Mouse (Mus musculus): ENCODE measurements around the gene Lmo4. TPM values are rescaled to one million over a fixed set of nuclear protein-coding genes. Genes with fewer than 3 reads are reported as not detected.

Gene Lmo4
- polyA plus RNA-seq, 1 experiment from 2014 or later = 26.8 TPM

GRCm38 (mm10) chr3:144225456-144226240 lies 20.6 kb upstream of the Lmo4 start:
- Histone ChIP-seq H3K36me3 (no peaks in the 10 kb centered on the region), H3K9me3 (replicated peaks) (no peaks in the 10 kb centered on the region), H3K4me1 (peaks cover 3% of the 10 kb centered on the region; the same call in 1 of the 2 replicates), H3K27ac (replicated peaks) (no peak overlapping the region), H3K27me3 (ENCODE audit: low read depth, poor library complexity, severe bottlenecking) (no peaks in the 10 kb centered on the region), H3K4me3 (no peak overlapping the region)
- DNase-seq (ENCODE audit: low spot score) = no peak
- WGBS = 71% methylated on average over 9 of the region's 9 CpGs

- Histone ChIP-seq H3K4me1 (peaks cover 3% of the 10 kb centered on the region; the same call in 1 of the 2 replicates), H3K4me3 (no peak overlapping the region), H3K27me3 (ENCODE audit: low read depth, poor library complexity, severe bottlenecking) (no peaks in the 10 kb centered on the region), H3K36me3 (no peaks in the 10 kb centered on the region), H3K27ac (replicated peaks) (no peak overlapping the region), H3K9me3 (replicated peaks) (no peaks in the 10 kb centered on the region)
- 64% methylated on average over 7 of the region's 7 CpGs for WGBS
- DNase-seq (ENCODE audit: low spot score) = no peak
Measured at GRCm38 (mm10) chr3:144224594-144224993, 19.6 kb upstream of the Lmo4 start.

- Histone ChIP-seq H3K36me3 (no peaks in the 10 kb centered on the region), H3K4me1 (peaks cover 3% of the 10 kb centered on the region; the same call in 1 of the 2 replicates), H3K27ac (replicated peaks) (no peak overlapping the region), H3K4me3 (no peak overlapping the region), H3K9me3 (replicated peaks) (no peaks in the 10 kb centered on the region), H3K27me3 (ENCODE audit: low read depth, poor library complexity, severe bottlenecking) (no peaks in the 10 kb centered on the region)
- DNase-seq (ENCODE audit: low spot score) = no peak
- WGBS = 76% methylated on average over 20 of the region's 20 CpGs
Measured at GRCm38 (mm10) chr3:144223377-144224105, 18.5 kb upstream of the Lmo4 start.

GRCm38 (mm10) chr3:144222381-144222780 lies 17.4 kb upstream of the Lmo4 start:
- no peaks in the 10 kb centered on the region for H3K27me3 ChIP-seq (ENCODE audit: low read depth, poor library complexity, severe bottlenecking)
- peak; percentile 28 for DNase-seq (ENCODE audit: low spot score)
- WGBS = 79% methylated on average over 9 of the region's 9 CpGs
- H3K4me3 ChIP-seq = no peak overlapping the region
- H3K9me3 ChIP-seq (replicated peaks) = no peaks in the 10 kb centered on the region
- H3K27ac ChIP-seq (replicated peaks) = no peak overlapping the region
- peaks cover 3% of the 10 kb centered on the region; the same call in 1 of the 2 replicates for H3K4me1 ChIP-seq
- no peaks in the 10 kb centered on the region for H3K36me3 ChIP-seq

- no peaks in the 10 kb centered on the region for H3K9me3 ChIP-seq (replicated peaks)
- no peaks in the 10 kb centered on the region for H3K36me3 ChIP-seq
- H3K27ac ChIP-seq (replicated peaks) = no peak overlapping the region
- no peak overlapping the region for H3K4me3 ChIP-seq
- DNase-seq (ENCODE audit: low spot score) = no peak
- 44% methylated on average over 5 of the region's 5 CpGs for WGBS
- peaks cover 8% of the 10 kb centered on the region for H3K4me1 ChIP-seq
- no peaks in the 10 kb centered on the region for H3K27me3 ChIP-seq (ENCODE audit: low read depth, poor library complexity, severe bottlenecking)
Measured at GRCm38 (mm10) chr3:144207498-144207897, 2.5 kb upstream of the Lmo4 start.

- H3K27ac ChIP-seq (replicated peaks) = no peak overlapping the region
- peaks cover 14% of the 10 kb centered on the region for H3K4me1 ChIP-seq
- no peaks in the 10 kb centered on the region for H3K27me3 ChIP-seq (ENCODE audit: low read depth, poor library complexity, severe bottlenecking)
- no peak for DNase-seq (ENCODE audit: low spot score)
- no peaks in the 10 kb centered on the region for H3K9me3 ChIP-seq (replicated peaks)
- H3K36me3 ChIP-seq = no peaks in the 10 kb centered on the region
- H3K4me3 ChIP-seq = no peak overlapping the region
- WGBS = 85% methylated on average over 1 of the region's 1 CpGs
Measured at GRCm38 (mm10) chr3:144206942-144207341, 1.9 kb upstream of the Lmo4 start.

GRCm38 (mm10) chr3:144206261-144206660 lies 1.2 kb upstream of the Lmo4 start:
- Histone ChIP-seq H3K4me3 (peak overlapping the region; percentile 89), H3K36me3 (no peaks in the 10 kb centered on the region), H3K27me3 (ENCODE audit: low read depth, poor library complexity, severe bottlenecking) (peaks cover 4% of the 10 kb centered on the region; the same call in 1 of the 2 replicates), H3K4me1 (peaks cover 20% of the 10 kb centered on the region), H3K27ac (replicated peaks) (peak overlapping the region; percentile 97), H3K9me3 (replicated peaks) (no peaks in the 10 kb centered on the region)
- no peak for DNase-seq (ENCODE audit: low spot score)
- 24% methylated on average over 3 of the region's 3 CpGs for WGBS

- Histone ChIP-seq H3K9me3 (replicated peaks) (no peaks in the 10 kb centered on the region), H3K4me3 (peak overlapping the region; percentile 89), H3K36me3 (peaks cover 2% of the 10 kb centered on the region; the same call in 1 of the 2 replicates), H3K27ac (replicated peaks) (peak overlapping the region; percentile 97), H3K4me1 (peaks cover 26% of the 10 kb centered on the region), H3K27me3 (ENCODE audit: low read depth, poor library complexity, severe bottlenecking) (peaks cover 12% of the 10 kb centered on the region)
- under 1% methylated on average over 68 of the region's 69 CpGs for WGBS
- peak; percentile 97 for DNase-seq (ENCODE audit: low spot score)
Measured at GRCm38 (mm10) chr3:144205351-144206153, 532 bp upstream of the Lmo4 start.

- no peak for DNase-seq (ENCODE audit: low spot score)
- WGBS = under 1% methylated on average over 5 of the region's 5 CpGs
- Histone ChIP-seq H3K4me1 (peaks cover 42% of the 10 kb centered on the region), H3K27ac (replicated peaks) (peak overlapping the region; percentile 97), H3K9me3 (replicated peaks) (no peaks in the 10 kb centered on the region), H3K27me3 (ENCODE audit: low read depth, poor library complexity, severe bottlenecking) (peaks cover 25% of the 10 kb centered on the region), H3K36me3 (peaks cover 8% of the 10 kb centered on the region), H3K4me3 (peak overlapping the region; percentile 89)
Measured at GRCm38 (mm10) chr3:144203988-144204412, 1.0 kb downstream of the Lmo4 start.

GRCm38 (mm10) chr3:144203259-144203987 lies 1.6 kb downstream of the Lmo4 start:
- peak; percentile 42 for DNase-seq (ENCODE audit: low spot score)
- H3K9me3 ChIP-seq (replicated peaks) = no peaks in the 10 kb centered on the region
- H3K27ac ChIP-seq (replicated peaks) = peak overlapping the region; percentile 97
- WGBS = 0% methylated on average over 15 of the region's 15 CpGs
- H3K27me3 ChIP-seq (ENCODE audit: low read depth, poor library complexity, severe bottlenecking) = peaks cover 25% of the 10 kb centered on the region
- peaks cover 47% of the 10 kb centered on the region for H3K4me1 ChIP-seq
- peaks cover 8% of the 10 kb centered on the region for H3K36me3 ChIP-seq
- peak overlapping the region; percentile 89 for H3K4me3 ChIP-seq

GRCm38 (mm10) chr3:144202574-144203258 lies 2.3 kb downstream of the Lmo4 start:
- Histone ChIP-seq H3K27me3 (ENCODE audit: low read depth, poor library complexity, severe bottlenecking) (peaks cover 25% of the 10 kb centered on the region), H3K9me3 (replicated peaks) (no peaks in the 10 kb centered on the region), H3K27ac (replicated peaks) (peak overlapping the region; percentile 97), H3K4me3 (peak overlapping the region; percentile 89), H3K4me1 (peaks cover 54% of the 10 kb centered on the region), H3K36me3 (peaks cover 8% of the 10 kb centered on the region)
- no peak for DNase-seq (ENCODE audit: low spot score)
- WGBS = 0% methylated on average over 14 of the region's 14 CpGs
